Mouse (Mus musculus): ENCODE measurements around the gene Taar7a.

Taar7a gene

GRCm38 (mm10) chr10:23942465-23942864 lies 50.8 kb downstream of the Taar7a start:
- DNase-seq = peak in 1 of 2 experiments; percentile 42

All from kidney, postnatal 36 days (tissue).